Mouse (Mus musculus) limb, embryonic 11.5 days (tissue): ENCODE results near the gene Rpl27. TPM values are rescaled to one million over a fixed set of nuclear protein-coding genes. Genes with fewer than 3 reads are reported as not detected.

Experiments used
- ATAC-seq: fragments of 200-750 bp; cut with Nextera tagmentation; 2 replicates; pipeline ENCODE4 v1.8.0; 2017; ENCODE audit warnings: low read depth; ENCODE audit not compliant: insufficient number of reproducible peaks, low FRiP score, low TSS enrichment
- DNase-seq: peaks from one replicate; pipeline ENCODE4 v3.0.0-alpha.2; 2015; ENCODE audit warnings: low spot score
- H3K27ac ChIP-seq: fragments of 300-500 bp; sonication (generic); replicated peaks from 2 replicates; pipeline ENCODE4 v1.5.1; 2014; ENCODE audit warnings: low read depth, mild to moderate bottlenecking, low read length
- H3K27me3 ChIP-seq: fragments of 300-500 bp; sonication (generic); 2 replicates; pipeline ENCODE4 v1.6.1; 2014; ENCODE audit warnings: mild to moderate bottlenecking, low read length, mixed read lengths; ENCODE audit not compliant: control insufficient read depth, insufficient read depth
- H3K36me3 ChIP-seq: fragments of 300-500 bp; sonication (generic); 2 replicates; pipeline ENCODE4 v1.6.1; 2014; ENCODE audit warnings: mild to moderate bottlenecking, low read length, moderate library complexity, mixed read lengths; ENCODE audit not compliant: control insufficient read depth, insufficient read depth
- H3K4me1 ChIP-seq: fragments of 300-500 bp; sonication (generic); 2 replicates; pipeline ENCODE4 v1.6.1; 2014; ENCODE audit warnings: low read length, mixed read lengths; ENCODE audit not compliant: control insufficient read depth, insufficient read depth
- H3K4me2 ChIP-seq: fragments of 300-500 bp; sonication (generic); 2 replicates; pipeline ENCODE4 v1.6.1; 2014; ENCODE audit warnings: low read depth, mild to moderate bottlenecking, moderate library complexity; ENCODE audit not compliant: severe bottlenecking
- H3K4me3 ChIP-seq: fragments of 300-500 bp; sonication (generic); 2 replicates; pipeline ENCODE4 v1.5.1; 2014; ENCODE audit warnings: low read depth, low read length
- H3K9ac ChIP-seq: fragments of 300-500 bp; sonication (generic); 2 replicates; pipeline ENCODE4 v1.6.1; 2014; ENCODE audit warnings: mild to moderate bottlenecking, low read length
- H3K9me3 ChIP-seq: fragments of 300-500 bp; sonication (generic); 2 replicates; pipeline ENCODE4 v1.6.1; 2016; ENCODE audit warnings: low read length; ENCODE audit not compliant: control insufficient read depth
- WGBS: fragments of 180-500 bp; shearing (Covaris S2); extraction: QIAGEN DNeasy Blood & Tissue Kit; methylation state at CpG from one replicate; pipeline ENCODE4 v1.1.7; 2014; 5-methylcytosine and 5-hydroxymethylcytosine counted together
- polyA plus RNA-seq: library from polyadenylated mRNA; unstranded; fragments of >200 nt; fragmentation: Nextera tagmentation; extraction: Ambion mirVana; gene quantifications from 2 replicates; pipeline ENCODE4 v1.2.1, GENCODE M21; 2014

The Rpl27 gene
- polyA plus RNA-seq, 1 experiment from 2014 or later = 489 TPM

- no peaks in the 10 kb centered on the region; the same call in 1 of the 2 replicates for H3K4me1 ChIP-seq
- H3K9me3 ChIP-seq = no peaks in the 10 kb centered on the region
- H3K27ac ChIP-seq = no peak overlapping the region
- no peaks in the 10 kb centered on the region for H3K27me3 ChIP-seq
- ATAC-seq = no peak
- WGBS = 54% methylated on average over 4 of the region's 4 CpGs
- no peaks in the 10 kb centered on the region for H3K36me3 ChIP-seq
- no peak for DNase-seq
- no peak overlapping the region for H3K9ac ChIP-seq
- H3K4me3 ChIP-seq = no peak overlapping the region
- H3K4me2 ChIP-seq = no peak overlapping the region
Measured at GRCm38 (mm10) chr11:101477194-101477551, 35.1 kb downstream of the Rpl27 start.

GRCm38 (mm10) chr11:101477552-101478211 lies 35.6 kb downstream of the Rpl27 start:
- H3K9me3 ChIP-seq = no peaks in the 10 kb centered on the region
- no peak overlapping the region for H3K9ac ChIP-seq
- 61% methylated on average over 10 of the region's 10 CpGs for WGBS
- H3K27me3 ChIP-seq = no peaks in the 10 kb centered on the region
- ATAC-seq (no peak), DNase-seq (no peak)
- H3K27ac ChIP-seq = no peak overlapping the region
- H3K4me1 ChIP-seq = no peaks in the 10 kb centered on the region; the same call in 1 of the 2 replicates
- no peaks in the 10 kb centered on the region for H3K36me3 ChIP-seq
- no peak overlapping the region for H3K4me3 ChIP-seq
- H3K4me2 ChIP-seq = no peak overlapping the region

DNA sequence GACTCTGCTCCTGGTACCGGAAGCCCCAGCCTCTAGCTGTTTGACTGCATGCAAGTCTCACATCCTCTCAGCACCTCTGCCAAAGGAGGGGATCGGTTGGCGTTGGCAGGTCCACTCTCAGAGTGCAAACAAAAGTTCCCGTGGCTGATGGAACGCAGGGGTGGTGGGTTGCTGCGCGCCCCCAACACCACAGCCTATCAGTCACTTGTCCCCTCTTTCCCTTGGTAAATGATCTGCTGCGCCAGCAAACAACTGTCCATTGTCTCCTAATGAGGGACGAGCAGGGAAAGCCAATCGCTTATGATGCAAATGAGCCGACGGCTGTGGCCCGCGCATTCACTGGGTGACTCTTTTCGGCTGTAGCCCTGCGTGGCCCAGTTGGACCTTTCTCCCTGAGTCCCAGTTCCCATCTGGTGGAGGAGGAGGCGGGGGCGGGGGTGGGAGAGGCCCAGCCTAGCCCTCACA lies 37.1 kb downstream of the Rpl27 start:
- no peak for ATAC-seq
- no peaks in the 10 kb centered on the region for H3K9me3 ChIP-seq
- 12% methylated on average over 17 of the region's 18 CpGs for WGBS
- no peak overlapping the region for H3K4me3 ChIP-seq
- H3K4me1 ChIP-seq = no peaks in the 10 kb centered on the region; the same call in 1 of the 2 replicates
- H3K9ac ChIP-seq = no peak overlapping the region; the same call in 1 of the 2 replicates
- H3K36me3 ChIP-seq = no peaks in the 10 kb centered on the region
- no peak for DNase-seq
- no peak overlapping the region; the same call in 1 of the 2 replicates for H3K4me2 ChIP-seq
- no peaks in the 10 kb centered on the region for H3K27me3 ChIP-seq
- H3K27ac ChIP-seq = 0 out of 2 replicates have a peak overlapping the region, but pooled peaks have one; percentile 0

DNA sequence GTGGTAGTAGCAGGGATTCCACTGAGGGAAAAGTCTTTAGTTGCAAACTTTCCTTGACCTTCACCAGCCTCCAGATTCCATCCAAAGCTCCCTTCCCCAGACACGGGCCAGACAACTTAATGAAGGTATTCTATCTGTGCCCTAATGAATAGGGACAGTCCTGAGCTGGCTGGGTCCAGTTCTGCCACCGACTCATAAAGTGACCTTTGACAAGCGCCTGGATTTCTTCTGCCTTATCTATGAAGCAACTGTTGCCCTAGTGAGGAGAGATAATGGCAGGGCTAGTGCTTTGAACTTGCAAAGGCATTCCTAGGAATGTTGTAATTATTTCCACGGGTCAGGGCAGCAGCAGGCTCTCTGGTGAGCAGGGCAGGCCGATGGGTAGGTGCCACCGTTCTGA lies 38.8 kb downstream of the Rpl27 start:
- Histone ChIP-seq H3K9me3 (no peaks in the 10 kb centered on the region), H3K4me2 (no peak overlapping the region), H3K36me3 (no peaks in the 10 kb centered on the region), H3K4me1 (no peaks in the 10 kb centered on the region; the same call in 1 of the 2 replicates), H3K27me3 (no peaks in the 10 kb centered on the region), H3K9ac (no peak overlapping the region), H3K4me3 (no peak overlapping the region), H3K27ac (no peak overlapping the region)
- no peak for ATAC-seq
- 30% methylated on average over 6 of the region's 6 CpGs for WGBS
- no peak for DNase-seq

- no peak for DNase-seq
- Histone ChIP-seq H3K4me3 (no peak overlapping the region), H3K4me2 (no peak overlapping the region), H3K36me3 (no peaks in the 10 kb centered on the region), H3K9ac (no peak overlapping the region), H3K4me1 (no peaks in the 10 kb centered on the region; the same call in 1 of the 2 replicates), H3K27me3 (no peaks in the 10 kb centered on the region), H3K9me3 (no peaks in the 10 kb centered on the region), H3K27ac (no peak overlapping the region)
- 41% methylated on average over 3 of the region's 3 CpGs for WGBS
- ATAC-seq = no peak
Measured at GRCm38 (mm10) chr11:101483804-101484203, 41.7 kb downstream of the Rpl27 start.

GRCm38 (mm10) chr11:101484245-101484644 lies 42.1 kb downstream of the Rpl27 start:
- no peak overlapping the region for H3K27ac ChIP-seq
- ATAC-seq = no peak
- no peaks in the 10 kb centered on the region for H3K36me3 ChIP-seq
- H3K4me3 ChIP-seq = no peak overlapping the region
- WGBS = 89% methylated on average over 6 of the region's 6 CpGs
- no peaks in the 10 kb centered on the region for H3K27me3 ChIP-seq
- H3K4me2 ChIP-seq = no peak overlapping the region
- DNase-seq = no peak
- H3K9ac ChIP-seq = no peak overlapping the region
- no peaks in the 10 kb centered on the region for H3K9me3 ChIP-seq
- no peaks in the 10 kb centered on the region; the same call in 1 of the 2 replicates for H3K4me1 ChIP-seq

GRCm38 (mm10) chr11:101484814-101485213 lies 42.7 kb downstream of the Rpl27 start:
- 87% methylated on average over 7 of the region's 7 CpGs for WGBS
- H3K9me3 ChIP-seq = no peaks in the 10 kb centered on the region
- no peaks in the 10 kb centered on the region for H3K27me3 ChIP-seq
- no peak for ATAC-seq
- H3K9ac ChIP-seq = no peak overlapping the region
- H3K4me3 ChIP-seq = no peak overlapping the region
- H3K36me3 ChIP-seq = no peaks in the 10 kb centered on the region
- no peak overlapping the region for H3K27ac ChIP-seq
- no peak for DNase-seq
- no peak overlapping the region for H3K4me2 ChIP-seq
- H3K4me1 ChIP-seq = no peaks in the 10 kb centered on the region

- Histone ChIP-seq H3K27ac (no peak overlapping the region), H3K4me1 (no peaks in the 10 kb centered on the region), H3K27me3 (no peaks in the 10 kb centered on the region), H3K9me3 (no peaks in the 10 kb centered on the region), H3K9ac (no peak overlapping the region; the same call in 1 of the 2 replicates), H3K4me3 (no peak overlapping the region), H3K4me2 (no peak overlapping the region), H3K36me3 (no peaks in the 10 kb centered on the region)
- DNase-seq = no peak
- no peak for ATAC-seq
- WGBS = 39% methylated on average over 6 of the region's 6 CpGs
Measured at GRCm38 (mm10) chr11:101485509-101486028, 43.5 kb downstream of the Rpl27 start.
